Mouse (Mus musculus) heart, embryonic 16.5 days (tissue): ENCODE measurements around the gene Grin2b. TPM values are rescaled to one million over a fixed set of nuclear protein-coding genes. Genes with fewer than 3 reads are reported as not detected.

Experiments used
- ATAC-seq: fragments of 200-750 bp; cut with Nextera tagmentation; replicated peaks from 2 replicates; pipeline ENCODE4 v1.8.0; 2017; ENCODE audit warnings: moderate number of reproducible peaks; ENCODE audit not compliant: insufficient read depth, low FRiP score; ENCODE audit errors: extremely low read depth
- H3K27ac ChIP-seq: fragments of 300-500 bp; sonication (generic); 2 replicates; pipeline ENCODE4 v1.5.1; 2014; ENCODE audit warnings: mild to moderate bottlenecking, low read length, control low read depth, moderate library complexity
- H3K27me3 ChIP-seq: fragments of 300-500 bp; sonication (generic); 2 replicates; pipeline ENCODE4 v1.6.1; 2014; ENCODE audit warnings: low read length, mixed read lengths; ENCODE audit not compliant: control insufficient read depth, insufficient read depth
- H3K36me3 ChIP-seq: fragments of 300-500 bp; sonication (generic); 2 replicates; pipeline ENCODE4 v1.6.1; 2014; ENCODE audit not compliant: control insufficient read depth, insufficient read depth
- H3K4me1 ChIP-seq: fragments of 300-500 bp; sonication (generic); 2 replicates; pipeline ENCODE4 v1.6.1; 2014; ENCODE audit warnings: low read length, mixed read lengths; ENCODE audit not compliant: control insufficient read depth, insufficient read depth
- H3K4me2 ChIP-seq: fragments of 300-500 bp; sonication (generic); 2 replicates; pipeline ENCODE4 v1.6.1; 2014; ENCODE audit warnings: low read depth, mild to moderate bottlenecking, control low read depth, low read length
- H3K4me3 ChIP-seq: fragments of 300-500 bp; sonication (generic); 2 replicates; pipeline ENCODE4 v1.5.1; 2014; ENCODE audit warnings: mild to moderate bottlenecking, control low read depth, low read length
- H3K9ac ChIP-seq: fragments of 300-500 bp; sonication (generic); 2 replicates; pipeline ENCODE4 v1.6.1; 2014; ENCODE audit warnings: low read length, control low read depth
- H3K9me3 ChIP-seq: fragments of 300-500 bp; sonication (generic); replicated peaks from 2 replicates; pipeline ENCODE4 v1.6.1; 2016; ENCODE audit warnings: low read length; ENCODE audit not compliant: control insufficient read depth
- WGBS: fragments of 180-500 bp; shearing (Covaris S2); extraction: QIAGEN DNeasy Blood & Tissue Kit; methylation state at CpG from one replicate; pipeline ENCODE4 v1.1.7; 2014; 5-methylcytosine and 5-hydroxymethylcytosine counted together
- polyA plus RNA-seq: library from polyadenylated mRNA; unstranded; fragments of >200 nt; fragmentation: Nextera tagmentation; extraction: Ambion mirVana; gene quantifications from 2 replicates; pipeline ENCODE4 v1.2.1, GENCODE M21; 2015

The Grin2b gene
- under 0.01 TPM in 1 of 2 replicates, not detected in the other for polyA plus RNA-seq

- no peak for ATAC-seq
- Histone ChIP-seq H3K4me2 (peak within 1 kb of the TSS; percentile 82), H3K9ac (no peak within 1 kb of the TSS), H3K4me1 (peaks cover 8% of the 10 kb centered on the region; the same call in 1 of the 2 replicates), H3K36me3 (no peaks in the 10 kb centered on the region), H3K9me3 (no peaks in the 10 kb centered on the region), H3K4me3 (peak within 1 kb of the TSS; percentile 49), H3K27ac (no peak within 1 kb of the TSS), H3K27me3 (peaks cover 41% of the 10 kb centered on the region)
- WGBS, result 2% methylated on average over 30 of the region's 30 CpGs
Measured at GRCm38 (mm10) chr6:136173191-136173896, at the start of gene Grin2b. Gene Grin2b (minus strand): TSS chr6:136173511.

GRCm38 (mm10) chr6:136221894-136222293 lies 48.6 kb upstream of the Grin2b start:
- Histone ChIP-seq H3K4me2 (no peak overlapping the region), H3K27ac (no peak overlapping the region), H3K4me3 (no peak overlapping the region), H3K36me3 (no peaks in the 10 kb centered on the region), H3K4me1 (no peaks in the 10 kb centered on the region), H3K9ac (no peak overlapping the region), H3K27me3 (no peaks in the 10 kb centered on the region), H3K9me3 (no peaks in the 10 kb centered on the region)
- no peak for ATAC-seq
- WGBS, result 77% methylated on average over 3 of the region's 3 CpGs

DNA sequence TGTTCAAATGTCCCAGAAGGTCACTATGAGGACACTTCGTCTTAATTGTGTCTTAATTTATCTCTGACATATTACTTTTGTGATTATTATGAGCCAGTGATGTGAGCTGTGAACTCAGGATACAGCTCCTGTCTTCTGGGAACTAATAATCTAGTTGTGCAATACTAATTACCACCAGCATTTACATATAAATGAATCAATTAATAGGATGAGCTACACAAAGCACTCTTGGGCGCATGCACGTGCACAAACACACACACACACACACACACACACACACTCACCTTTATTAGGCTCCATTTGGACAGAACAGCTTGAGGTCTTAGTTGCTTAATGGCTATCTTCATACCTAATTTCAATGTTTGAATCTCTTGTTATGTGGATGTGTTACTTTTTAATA lies 37.1 kb upstream of the Grin2b start:
- H3K27ac ChIP-seq, result no peak overlapping the region
- no peak overlapping the region for H3K4me3 ChIP-seq
- H3K9ac ChIP-seq, result no peak overlapping the region
- no peaks in the 10 kb centered on the region for H3K36me3 ChIP-seq
- H3K9me3 ChIP-seq, result no peaks in the 10 kb centered on the region
- H3K4me1 ChIP-seq, result no peaks in the 10 kb centered on the region
- H3K27me3 ChIP-seq, result no peaks in the 10 kb centered on the region
- no peak overlapping the region for H3K4me2 ChIP-seq
- no peak for ATAC-seq
- WGBS, result 78% methylated on average over 3 of the region's 3 CpGs

DNA sequence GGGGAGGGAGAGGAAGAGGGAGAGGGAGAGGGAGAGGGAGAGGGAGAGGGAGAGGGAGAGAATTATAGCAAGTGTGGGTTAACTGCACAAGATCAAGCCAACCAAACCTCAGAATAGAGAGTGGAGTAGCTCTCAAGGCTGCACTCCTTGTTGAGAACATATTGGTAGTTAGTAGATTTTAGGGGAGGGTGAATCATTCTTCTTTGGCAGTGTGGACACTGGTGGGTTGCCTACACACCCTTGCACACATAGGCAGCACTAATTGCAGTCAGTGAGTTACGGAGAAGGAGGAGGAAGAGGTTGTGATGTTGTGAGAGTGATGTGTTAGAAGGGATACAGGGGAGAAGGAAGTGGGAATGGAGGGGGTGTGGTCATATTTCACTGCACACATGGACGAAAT lies 26.5 kb upstream of the Grin2b start:
- WGBS, result 70% methylated on average over 2 of the region's 2 CpGs
- H3K36me3 ChIP-seq, result no peaks in the 10 kb centered on the region
- no peak overlapping the region for H3K27ac ChIP-seq
- no peaks in the 10 kb centered on the region for H3K4me1 ChIP-seq
- H3K9me3 ChIP-seq, result no peaks in the 10 kb centered on the region
- no peak overlapping the region for H3K4me2 ChIP-seq
- no peaks in the 10 kb centered on the region for H3K27me3 ChIP-seq
- H3K9ac ChIP-seq, result no peak overlapping the region
- no peak for ATAC-seq
- H3K4me3 ChIP-seq, result no peak overlapping the region

DNA sequence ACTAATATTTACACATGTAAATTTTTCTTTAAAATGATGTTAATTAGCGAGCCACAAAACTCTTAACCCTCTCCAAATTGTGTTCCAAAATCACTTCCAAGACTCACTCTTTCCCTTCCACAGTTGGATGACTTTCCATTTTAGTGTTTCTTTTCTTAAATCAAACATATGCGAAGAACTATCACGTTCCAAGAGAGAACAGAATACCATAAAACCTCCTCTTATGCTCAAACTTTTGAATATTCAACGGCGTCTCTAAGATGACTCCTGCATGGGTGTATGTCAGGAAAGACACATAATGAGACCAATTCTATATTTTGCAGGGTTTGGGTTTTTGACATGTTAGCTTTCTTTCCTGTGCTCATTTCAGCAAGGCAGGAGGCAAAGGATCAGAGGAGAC lies 21.3 kb upstream of the Grin2b start:
- H3K4me2 ChIP-seq, result no peak overlapping the region
- no peaks in the 10 kb centered on the region; the same call in 1 of the 2 replicates for H3K9me3 ChIP-seq
- 77% methylated on average over 5 of the region's 5 CpGs for WGBS
- no peaks in the 10 kb centered on the region for H3K27me3 ChIP-seq
- no peak overlapping the region for H3K9ac ChIP-seq
- H3K4me3 ChIP-seq, result no peak overlapping the region
- no peak for ATAC-seq
- no peaks in the 10 kb centered on the region for H3K36me3 ChIP-seq
- H3K4me1 ChIP-seq, result no peaks in the 10 kb centered on the region
- H3K27ac ChIP-seq, result no peak overlapping the region

DNA sequence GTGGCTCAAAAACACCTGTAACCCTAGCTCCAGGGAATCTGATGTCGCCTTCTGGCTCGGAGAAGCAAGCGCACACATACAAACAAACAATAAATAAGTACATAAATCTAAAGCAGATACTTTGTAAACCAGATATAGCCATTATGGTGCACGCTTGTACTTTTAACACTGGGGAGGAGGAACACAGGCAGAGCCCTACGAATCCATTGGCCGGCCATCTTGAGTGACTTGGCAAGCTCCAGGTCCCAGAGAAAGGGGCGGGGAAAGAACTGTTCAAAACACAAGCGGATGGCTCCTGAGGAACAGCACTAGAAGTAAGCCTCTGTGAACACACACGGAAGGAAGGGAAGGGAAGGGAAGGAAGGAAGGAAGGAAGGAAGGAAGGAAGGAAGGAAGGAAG lies 4.8 kb upstream of the Grin2b start:
- 76% methylated on average over 9 of the region's 9 CpGs for WGBS
- no peak overlapping the region for H3K9ac ChIP-seq
- H3K27ac ChIP-seq, result no peak overlapping the region
- no peak for ATAC-seq
- H3K4me2 ChIP-seq, result no peak overlapping the region
- no peaks in the 10 kb centered on the region for H3K36me3 ChIP-seq
- no peak overlapping the region for H3K4me3 ChIP-seq
- no peaks in the 10 kb centered on the region for H3K9me3 ChIP-seq
- peaks cover 2% of the 10 kb centered on the region; the same call in 1 of the 2 replicates for H3K4me1 ChIP-seq
- H3K27me3 ChIP-seq, result peaks cover 7% of the 10 kb centered on the region

DNA sequence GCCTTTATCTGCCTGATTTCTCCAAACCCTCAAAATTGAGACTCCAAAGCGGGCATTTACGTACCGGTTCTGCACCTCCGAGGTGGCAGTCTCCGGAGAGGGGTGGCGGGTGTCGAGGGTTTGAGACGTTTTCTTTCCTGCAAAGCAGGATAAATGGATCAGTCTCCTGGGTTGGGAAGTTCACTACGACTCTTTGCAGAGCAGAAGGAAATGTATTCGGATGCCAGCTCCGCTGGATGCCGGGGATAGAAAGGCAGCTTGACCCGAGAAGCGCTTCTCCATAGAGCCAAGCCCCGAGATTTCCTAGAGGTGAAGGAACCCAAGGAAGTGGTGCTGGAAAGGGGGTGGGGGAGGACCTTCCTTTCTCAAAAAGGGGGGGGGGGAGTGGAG lies 515 bp downstream of the Grin2b start:
- 1% methylated on average over 15 of the region's 15 CpGs for WGBS

DNA sequence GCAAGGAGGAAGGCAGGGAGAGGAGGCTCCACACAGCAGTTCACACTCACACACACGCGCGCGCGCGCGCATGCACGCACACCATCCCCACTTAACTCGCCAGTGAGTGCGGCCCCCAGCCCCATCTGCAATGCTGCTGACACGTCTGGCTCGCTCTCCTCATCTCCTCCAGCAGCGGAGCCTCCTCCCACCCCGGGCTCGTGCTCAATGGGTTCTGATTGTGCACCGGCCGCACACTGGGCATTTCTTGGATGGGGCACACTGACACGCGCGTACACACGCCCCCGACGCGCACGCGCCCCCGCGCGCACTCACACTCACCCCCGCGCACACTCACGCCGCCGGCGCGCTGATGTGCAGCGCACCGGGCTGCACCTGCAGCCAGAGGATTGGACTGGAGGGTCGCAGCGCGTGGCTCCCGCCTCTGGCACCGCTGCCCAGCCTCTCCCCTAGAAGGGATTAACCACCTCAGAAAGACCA lies 1.1 kb downstream of the Grin2b start:
- H3K9ac ChIP-seq, result no peak overlapping the region
- peak overlapping the region; percentile 82 for H3K4me2 ChIP-seq
- H3K4me1 ChIP-seq, result peaks cover 8% of the 10 kb centered on the region; the same call in 1 of the 2 replicates
- WGBS, result under 1% methylated on average over 43 of the region's 43 CpGs
- no peak for ATAC-seq
- H3K27me3 ChIP-seq, result peaks cover 41% of the 10 kb centered on the region
- H3K4me3 ChIP-seq, result peak overlapping the region; percentile 49
- H3K36me3 ChIP-seq, result no peaks in the 10 kb centered on the region
- no peak overlapping the region for H3K27ac ChIP-seq
- no peaks in the 10 kb centered on the region for H3K9me3 ChIP-seq

More for the DNA sequence above, 515 bp downstream of the Grin2b start:
- H3K27me3 ChIP-seq, result peaks cover 41% of the 10 kb centered on the region
- H3K4me1 ChIP-seq, result peaks cover 8% of the 10 kb centered on the region; the same call in 1 of the 2 replicates
- peak overlapping the region; percentile 82 for H3K4me2 ChIP-seq
- no peak for ATAC-seq
- H3K9me3 ChIP-seq, result no peaks in the 10 kb centered on the region
- no peaks in the 10 kb centered on the region for H3K36me3 ChIP-seq
- no peak overlapping the region for H3K9ac ChIP-seq
- no peak overlapping the region for H3K27ac ChIP-seq
- H3K4me3 ChIP-seq, result peak overlapping the region; percentile 49

GRCm38 (mm10) chr6:136171343-136171742 lies 2.0 kb downstream of the Grin2b start:
- no peak for ATAC-seq
- Histone ChIP-seq H3K27me3 (peaks cover 41% of the 10 kb centered on the region), H3K9ac (no peak overlapping the region), H3K4me2 (no peak overlapping the region), H3K4me3 (no peak overlapping the region), H3K36me3 (no peaks in the 10 kb centered on the region), H3K9me3 (no peaks in the 10 kb centered on the region), H3K27ac (no peak overlapping the region), H3K4me1 (peaks cover 8% of the 10 kb centered on the region; the same call in 1 of the 2 replicates)
- 29% methylated on average over 7 of the region's 7 CpGs for WGBS
